Mouse (Mus musculus) midbrain, embryonic 15.5 days (tissue): Measurements from ENCODE around the gene Nt5dc1. TPM values are rescaled to one million over a fixed set of nuclear protein-coding genes. Genes with fewer than 3 reads are reported as not detected.

ENCODE experiments used
- ATAC-seq: fragments of 200-750 bp; cut with Nextera tagmentation; replicated peaks from 2 replicates; pipeline ENCODE4 v1.8.0; 2017; ENCODE audit warnings: moderate TSS enrichment
- H3K27ac ChIP-seq: fragments of 300-500 bp; sonication (generic); 2 replicates; pipeline ENCODE4 v1.5.1; 2015; ENCODE audit warnings: mild to moderate bottlenecking, inconsistent platforms
- H3K27me3 ChIP-seq: fragments of 300-500 bp; sonication (generic); replicated peaks from 2 replicates; pipeline ENCODE4 v1.6.1; 2015; ENCODE audit warnings: inconsistent platforms
- H3K36me3 ChIP-seq: fragments of 300-500 bp; sonication (generic); replicated peaks from 2 replicates; pipeline ENCODE4 v1.6.1; 2015; ENCODE audit warnings: inconsistent platforms
- H3K4me1 ChIP-seq: fragments of 300-500 bp; sonication (generic); 2 replicates; pipeline ENCODE4 v1.6.1; 2015; ENCODE audit warnings: inconsistent platforms
- H3K4me2 ChIP-seq: fragments of 300-500 bp; sonication (generic); 2 replicates; pipeline ENCODE4 v1.6.1; 2015; ENCODE audit warnings: inconsistent platforms, mild to moderate bottlenecking, moderate library complexity
- H3K4me3 ChIP-seq: fragments of 300-500 bp; sonication (generic); 2 replicates; pipeline ENCODE4 v1.5.1; 2015; ENCODE audit warnings: mild to moderate bottlenecking, inconsistent platforms
- H3K9ac ChIP-seq: fragments of 300-500 bp; sonication (generic); 2 replicates; pipeline ENCODE4 v1.6.1; 2015; ENCODE audit warnings: mild to moderate bottlenecking, inconsistent platforms
- H3K9me3 ChIP-seq: fragments of 300-500 bp; sonication (generic); 2 replicates; pipeline ENCODE4 v1.6.1; 2016; ENCODE audit warnings: inconsistent platforms
- WGBS: fragments of 180-500 bp; shearing (Covaris S2); methylation state at CpG from one replicate; pipeline ENCODE4 v1.1.7; 2015; ENCODE audit warnings: mixed read lengths; 5-methylcytosine and 5-hydroxymethylcytosine counted together
- polyA plus RNA-seq: library from polyadenylated mRNA; unstranded; fragments of >200 nt; fragmentation: Nextera tagmentation; extraction: Ambion mirVana; gene quantifications from 2 replicates; pipeline ENCODE4 v1.2.1, GENCODE M21; 2015

Gene Nt5dc1
- polyA plus RNA-seq, 1 experiment from 2014 or later = 1.7 TPM

GRCm38 (mm10) chr10:34363756-34364155, 54.6 kb downstream of the Nt5dc1 start:
- H3K27me3 ChIP-seq = no peaks in the 10 kb centered on the region
- H3K4me2 ChIP-seq = no peak overlapping the region
- no peaks in the 10 kb centered on the region for H3K36me3 ChIP-seq
- H3K9me3 ChIP-seq = no peaks in the 10 kb centered on the region
- no peak for ATAC-seq
- no peak overlapping the region for H3K27ac ChIP-seq
- no peaks in the 10 kb centered on the region for H3K4me1 ChIP-seq
- H3K4me3 ChIP-seq = no peak overlapping the region
- no peak overlapping the region for H3K9ac ChIP-seq

DNA sequence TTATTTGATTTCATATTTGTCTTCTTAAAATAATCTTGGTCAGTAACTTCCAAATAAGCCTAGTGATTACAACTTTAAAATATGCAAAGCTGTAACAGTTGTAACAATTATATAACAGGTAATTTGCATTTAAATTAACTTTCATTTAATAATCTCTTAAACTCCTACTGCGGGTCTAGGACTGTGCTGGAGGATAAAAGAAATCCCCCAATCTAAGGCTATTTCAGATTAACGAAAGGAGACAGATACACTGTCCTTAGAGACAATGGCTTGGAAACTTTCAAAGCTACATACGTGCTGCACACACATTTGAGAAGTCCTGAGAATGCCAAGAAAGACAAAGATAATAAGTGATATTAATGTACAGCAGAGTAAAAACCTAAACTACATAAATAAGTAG, 60.1 kb downstream of the Nt5dc1 start:
- H3K9me3 ChIP-seq = no peaks in the 10 kb centered on the region
- H3K36me3 ChIP-seq = no peaks in the 10 kb centered on the region
- H3K4me2 ChIP-seq = no peak overlapping the region
- no peak overlapping the region for H3K4me3 ChIP-seq
- no peaks in the 10 kb centered on the region for H3K4me1 ChIP-seq
- no peak overlapping the region for H3K27ac ChIP-seq
- WGBS = 34% methylated on average over 3 of the region's 3 CpGs
- no peak overlapping the region for H3K9ac ChIP-seq
- no peaks in the 10 kb centered on the region for H3K27me3 ChIP-seq
- ATAC-seq = peak; percentile 78

DNA sequence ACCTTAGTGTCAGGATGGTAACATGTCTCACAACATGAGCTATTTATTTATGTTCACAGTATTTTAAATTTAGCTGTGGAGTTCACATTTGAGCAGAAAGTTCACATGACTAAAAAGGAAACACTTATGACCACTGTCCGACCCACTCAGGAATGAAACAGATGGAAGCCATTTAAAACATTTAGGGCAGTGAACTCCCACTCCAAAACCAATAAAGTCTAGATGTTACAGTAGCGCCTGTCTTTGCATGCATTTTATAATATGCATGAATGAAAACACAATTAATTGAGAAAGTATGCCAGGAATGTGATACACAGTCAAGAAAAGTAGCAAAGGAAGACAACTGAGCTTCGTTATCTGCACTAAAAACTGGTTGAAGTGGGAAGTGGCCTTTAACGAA, 66.2 kb downstream of the Nt5dc1 start:
- no peaks in the 10 kb centered on the region for H3K36me3 ChIP-seq
- H3K9ac ChIP-seq = no peak overlapping the region
- 87% methylated on average over 4 of the region's 4 CpGs for WGBS
- ATAC-seq = no peak
- no peaks in the 10 kb centered on the region for H3K27me3 ChIP-seq
- H3K4me3 ChIP-seq = no peak overlapping the region
- H3K4me1 ChIP-seq = no peaks in the 10 kb centered on the region
- H3K27ac ChIP-seq = no peak overlapping the region
- H3K4me2 ChIP-seq = no peak overlapping the region
- no peaks in the 10 kb centered on the region for H3K9me3 ChIP-seq

DNA sequence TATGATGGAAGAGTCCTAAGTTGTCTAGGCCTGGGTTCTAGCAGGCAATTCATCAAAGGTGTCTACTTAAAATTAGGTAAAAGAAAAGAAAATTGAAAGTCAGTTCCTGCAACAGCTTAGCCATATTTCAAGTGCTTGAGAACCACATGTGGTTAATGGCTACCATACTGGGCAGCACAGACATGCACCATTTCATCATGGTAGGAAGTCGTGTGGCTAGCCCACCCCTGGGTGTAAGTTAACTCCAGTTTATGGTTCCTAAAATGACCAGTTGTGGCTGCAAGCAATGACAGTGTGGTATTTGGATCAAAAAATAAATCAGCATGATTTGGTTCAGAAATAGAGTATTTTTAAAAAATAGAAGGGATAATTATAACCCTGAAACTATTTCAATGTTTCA, 76.5 kb downstream of the Nt5dc1 start:
- H3K36me3 ChIP-seq = no peaks in the 10 kb centered on the region
- H3K9ac ChIP-seq = no peak overlapping the region
- H3K4me2 ChIP-seq = no peak overlapping the region
- no peak for ATAC-seq
- no peaks in the 10 kb centered on the region for H3K4me1 ChIP-seq
- no peaks in the 10 kb centered on the region for H3K27me3 ChIP-seq
- H3K9me3 ChIP-seq = no peaks in the 10 kb centered on the region
- H3K27ac ChIP-seq = no peak overlapping the region
- H3K4me3 ChIP-seq = no peak overlapping the region
- 98% methylated on average over 1 of the region's 1 CpGs for WGBS

DNA sequence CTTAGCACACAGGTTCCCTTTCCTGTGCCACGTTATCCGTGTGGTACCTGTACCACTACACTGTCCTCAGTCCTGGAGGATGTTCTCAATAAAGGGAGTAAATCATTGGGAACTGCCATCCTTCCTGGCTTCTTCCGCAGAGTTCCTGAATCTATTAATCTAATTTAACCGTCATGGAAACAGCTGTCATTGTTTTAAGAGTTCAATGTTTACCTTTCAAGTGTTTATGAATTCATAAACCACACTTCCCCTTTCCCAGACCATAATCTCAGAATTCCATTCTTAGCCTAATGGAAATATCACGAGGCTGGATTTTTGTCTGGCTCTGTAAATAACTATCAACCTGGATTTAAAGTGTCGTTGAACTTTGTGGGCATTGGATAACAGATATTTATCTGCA, 77.3 kb downstream of the Nt5dc1 start:
- H3K36me3 ChIP-seq = no peaks in the 10 kb centered on the region
- WGBS = 83% methylated on average over 6 of the region's 6 CpGs
- no peak overlapping the region for H3K9ac ChIP-seq
- no peak overlapping the region for H3K4me2 ChIP-seq
- ATAC-seq = no peak
- H3K27ac ChIP-seq = no peak overlapping the region
- no peaks in the 10 kb centered on the region for H3K27me3 ChIP-seq
- H3K4me3 ChIP-seq = no peak overlapping the region
- no peaks in the 10 kb centered on the region for H3K9me3 ChIP-seq
- H3K4me1 ChIP-seq = no peaks in the 10 kb centered on the region

GRCm38 (mm10) chr10:34328310-34328709, 90.0 kb downstream of the Nt5dc1 start:
- H3K27me3 ChIP-seq = no peaks in the 10 kb centered on the region
- peak; percentile 94 for ATAC-seq
- H3K4me1 ChIP-seq = no peaks in the 10 kb centered on the region
- H3K36me3 ChIP-seq = no peaks in the 10 kb centered on the region
- H3K4me2 ChIP-seq = no peak overlapping the region
- 4% methylated on average over 2 of the region's 2 CpGs for WGBS
- no peaks in the 10 kb centered on the region for H3K9me3 ChIP-seq
- no peak overlapping the region for H3K4me3 ChIP-seq
- H3K27ac ChIP-seq = no peak overlapping the region
- H3K9ac ChIP-seq = no peak overlapping the region

DNA sequence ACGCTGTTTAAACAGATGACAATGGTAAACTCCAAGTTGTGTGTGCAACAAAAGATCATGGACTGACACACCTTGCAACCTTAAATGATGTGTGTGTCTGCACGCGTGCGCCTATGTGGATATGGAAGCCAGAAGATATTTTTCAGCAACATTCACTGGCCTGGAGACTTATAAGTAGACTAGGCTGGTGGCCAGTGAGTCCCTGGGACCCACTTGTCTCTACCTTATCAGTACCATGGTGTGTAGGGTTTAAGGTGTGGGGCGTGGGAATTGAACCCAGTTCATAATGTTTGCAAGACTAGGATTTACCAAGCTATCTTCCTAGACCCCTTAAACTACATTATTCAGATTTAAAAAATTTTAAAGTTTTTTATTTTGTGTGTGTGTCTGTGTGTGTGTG, 91.2 kb downstream of the Nt5dc1 start:
- H3K27me3 ChIP-seq = no peaks in the 10 kb centered on the region
- no peak overlapping the region for H3K4me2 ChIP-seq
- no peaks in the 10 kb centered on the region for H3K9me3 ChIP-seq
- H3K36me3 ChIP-seq = no peaks in the 10 kb centered on the region
- ATAC-seq = 0 out of 2 replicates have a peak, but pooled peaks have one; percentile 7
- H3K4me3 ChIP-seq = no peak overlapping the region
- no peaks in the 10 kb centered on the region for H3K4me1 ChIP-seq
- H3K9ac ChIP-seq = no peak overlapping the region
- H3K27ac ChIP-seq = no peak overlapping the region
- 60% methylated on average over 5 of the region's 5 CpGs for WGBS

DNA sequence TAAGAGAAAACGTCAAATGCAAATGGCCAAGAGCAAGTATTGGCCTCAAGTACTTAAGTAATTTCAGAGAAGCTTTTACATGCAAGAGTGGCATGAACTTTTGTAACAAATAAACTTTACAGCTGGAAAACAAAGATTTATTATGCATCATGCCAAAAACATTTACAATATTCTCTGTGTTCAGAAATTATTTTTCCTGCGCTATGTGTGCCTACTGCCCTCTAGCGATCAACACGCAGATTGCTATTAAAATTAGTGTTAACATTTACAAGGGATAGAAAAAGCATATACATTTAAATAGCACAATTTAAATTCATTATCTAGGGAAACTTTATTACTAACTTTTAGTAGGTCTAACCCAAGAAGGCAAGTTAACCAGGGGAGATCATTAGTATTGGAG, 91.7 kb downstream of the Nt5dc1 start:
- no peaks in the 10 kb centered on the region for H3K36me3 ChIP-seq
- H3K27me3 ChIP-seq = no peaks in the 10 kb centered on the region
- no peaks in the 10 kb centered on the region for H3K9me3 ChIP-seq
- H3K4me2 ChIP-seq = no peak overlapping the region
- no peak overlapping the region for H3K9ac ChIP-seq
- no peaks in the 10 kb centered on the region for H3K4me1 ChIP-seq
- H3K4me3 ChIP-seq = no peak overlapping the region
- no peak overlapping the region for H3K27ac ChIP-seq
- ATAC-seq = no peak
- WGBS = 21% methylated on average over 4 of the region's 4 CpGs

GRCm38 (mm10) chr10:34320809-34321208, 97.5 kb downstream of the Nt5dc1 start:
- H3K27ac ChIP-seq = no peak overlapping the region
- no peak overlapping the region for H3K9ac ChIP-seq
- 83% methylated on average over 2 of the region's 2 CpGs for WGBS
- no peaks in the 10 kb centered on the region for H3K9me3 ChIP-seq
- no peak for ATAC-seq
- peaks cover 19% of the 10 kb centered on the region for H3K4me1 ChIP-seq
- no peaks in the 10 kb centered on the region for H3K27me3 ChIP-seq
- no peaks in the 10 kb centered on the region for H3K36me3 ChIP-seq
- no peak overlapping the region for H3K4me2 ChIP-seq
- no peak overlapping the region for H3K4me3 ChIP-seq

- Histone ChIP-seq H3K36me3 (no peaks in the 10 kb centered on the region), H3K9me3 (no peaks in the 10 kb centered on the region), H3K4me2 (peak overlapping the region; percentile 46), H3K4me1 (peaks cover 26% of the 10 kb centered on the region), H3K4me3 (peak overlapping the region; percentile 29), H3K27me3 (no peaks in the 10 kb centered on the region), H3K9ac (0 out of 2 replicates have a peak overlapping the region, but pooled peaks have one; percentile 3), H3K27ac (peak overlapping the region; percentile 85)
- peak; percentile 77 for ATAC-seq
- 10% methylated on average over 2 of the region's 2 CpGs for whole genome bisulfite sequencing
Measured at GRCm38 (mm10) chr10:34317217-34317606, 101.1 kb downstream of the Nt5dc1 start.

GRCm38 (mm10) chr10:34316571-34317216, 101.7 kb downstream of the Nt5dc1 start:
- H3K4me1 ChIP-seq = peaks cover 26% of the 10 kb centered on the region
- 1% methylated on average over 3 of the region's 3 CpGs for WGBS

GRCm38 (mm10) chr10:34312536-34312935, 105.8 kb downstream of the Nt5dc1 start:
- H3K27me3 ChIP-seq = no peaks in the 10 kb centered on the region
- no peak overlapping the region for H3K4me2 ChIP-seq
- no peak overlapping the region for H3K27ac ChIP-seq
- H3K36me3 ChIP-seq = no peaks in the 10 kb centered on the region
- H3K4me1 ChIP-seq = peaks cover 24% of the 10 kb centered on the region
- 68% methylated on average over 3 of the region's 3 CpGs for WGBS
- no peaks in the 10 kb centered on the region for H3K9me3 ChIP-seq
- no peak for ATAC-seq
- H3K4me3 ChIP-seq = no peak overlapping the region
- no peak overlapping the region for H3K9ac ChIP-seq

More at GRCm38 (mm10) chr10:34316571-34317216, 101.7 kb downstream of the Nt5dc1 start:
- no peaks in the 10 kb centered on the region for H3K27me3 ChIP-seq
- peak overlapping the region; percentile 29 for H3K4me3 ChIP-seq
- peak overlapping the region; percentile 46 for H3K4me2 ChIP-seq
- H3K36me3 ChIP-seq = no peaks in the 10 kb centered on the region
- ATAC-seq = peak; percentile 97
- H3K9ac ChIP-seq = no peak overlapping the region
- H3K9me3 ChIP-seq = no peaks in the 10 kb centered on the region
- H3K27ac ChIP-seq = peak overlapping the region; percentile 85

- WGBS = 88% methylated on average over 9 of the region's 9 CpGs
- Histone ChIP-seq H3K9ac (no peak overlapping the region), H3K27ac (no peak overlapping the region), H3K27me3 (no peaks in the 10 kb centered on the region), H3K36me3 (no peaks in the 10 kb centered on the region; the same call in 1 of the 2 replicates), H3K9me3 (no peaks in the 10 kb centered on the region), H3K4me1 (no peaks in the 10 kb centered on the region; the same call in 1 of the 2 replicates), H3K4me3 (no peak overlapping the region), H3K4me2 (no peak overlapping the region)
- ATAC-seq = no peak
Measured at GRCm38 (mm10) chr10:34309915-34310685, 108.3 kb downstream of the Nt5dc1 start.
